Mouse (Mus musculus) mouse embryonic stem cell (cell line): ENCODE data around the gene Jak3.

ENCODE experiments used
- in situ Hi-C, 2 experiments: fragments of 300-500 bp; cut with MboI; formaldehyde crosslinking; loops; 1 replicate in 1 of 2; 3 replicates in 1 of 2; pipeline ENCODE4 v1.14.3; 2019 to 2020; ENCODE audit warnings: low sequenced_read_pairs in 2 of 2, low pct_unique_long_range_greater_than_20kb in 1 of 2, mixed read lengths in 1 of 2; ENCODE audit not compliant: unreplicated experiment in 1 of 2

Jak3 gene

GRCm38 (mm10) chr8:71707874-71708273 is 31.8 kb downstream of the Jak3 start:
- in situ Hi-C loops = loop anchor here in 1 of 2 experiments (25.0 kb wide), 1 partner anchor 279 kb away; no protein-coding TSS in a partner anchor

DNA sequence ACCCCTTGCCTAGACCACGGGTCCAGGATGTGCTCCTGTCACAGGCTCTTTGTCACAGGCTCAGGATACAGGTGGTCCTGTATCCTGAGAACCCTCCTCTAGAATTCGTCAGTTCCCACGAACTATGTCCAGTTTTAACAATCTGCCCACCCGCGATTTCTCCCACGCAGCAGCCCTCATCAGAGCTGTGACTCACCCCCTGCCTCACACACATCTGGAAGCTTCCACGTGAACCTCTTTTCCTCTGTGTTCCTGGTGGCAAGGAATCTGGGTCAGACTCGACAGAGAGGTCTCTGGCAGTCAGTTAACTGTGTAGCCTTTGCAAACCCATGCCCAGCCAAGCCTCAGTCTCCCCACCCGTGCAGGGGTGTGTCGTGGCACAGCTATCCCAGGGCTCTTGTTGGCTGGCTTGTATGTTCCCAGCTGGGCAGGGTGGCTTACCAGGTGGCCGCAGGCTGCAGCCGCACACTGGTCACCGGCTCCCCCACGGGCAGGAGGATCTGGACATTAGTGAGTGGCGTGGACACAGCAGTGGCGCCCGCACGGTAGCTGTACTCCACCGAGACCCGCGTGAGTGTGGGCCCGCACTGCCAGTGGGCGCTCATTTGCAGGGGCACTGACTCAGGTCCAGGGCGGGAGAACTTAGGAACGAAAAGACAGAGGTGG is 33.2 kb downstream of the Jak3 start:
- in situ Hi-C loops = loop anchor here in 1 of 2 experiments (25.0 kb wide), 1 partner anchor 278 kb away; no protein-coding TSS in a partner anchor

DNA sequence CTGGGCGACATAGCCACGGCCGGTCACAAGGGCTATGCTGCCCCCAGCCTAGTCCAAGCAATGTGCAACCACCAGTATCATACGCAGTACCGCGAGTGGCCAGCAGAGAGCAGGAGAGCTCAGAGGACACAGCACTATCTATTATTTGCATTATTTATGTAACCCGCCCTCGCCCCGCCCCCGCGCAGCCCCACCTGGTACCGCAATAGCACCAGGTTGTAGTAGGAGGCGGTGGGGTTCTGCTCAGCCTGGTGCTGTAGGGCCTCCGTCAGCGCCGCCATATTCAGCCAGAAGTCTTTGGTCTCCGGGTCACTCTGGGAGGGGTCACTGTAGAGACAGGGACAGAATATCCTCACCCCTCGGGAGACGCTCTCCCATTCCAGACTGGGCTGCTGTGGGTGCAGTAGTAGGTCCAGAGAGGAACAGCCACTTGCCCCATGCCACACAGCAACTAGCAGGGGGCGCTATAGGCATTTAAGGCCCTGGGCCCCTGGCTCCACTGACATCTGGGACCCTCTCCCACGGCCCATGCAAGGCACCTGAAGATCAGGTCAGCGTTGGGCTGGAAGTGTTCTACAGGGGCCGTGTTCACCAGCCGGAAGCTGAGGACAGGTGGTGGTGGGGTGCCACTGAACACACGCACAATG is 33.8 kb downstream of the Jak3 start:
- in situ Hi-C loops = loop anchor here in 1 of 2 experiments (25.0 kb wide), 1 partner anchor 277 kb away; no protein-coding TSS in a partner anchor

DNA sequence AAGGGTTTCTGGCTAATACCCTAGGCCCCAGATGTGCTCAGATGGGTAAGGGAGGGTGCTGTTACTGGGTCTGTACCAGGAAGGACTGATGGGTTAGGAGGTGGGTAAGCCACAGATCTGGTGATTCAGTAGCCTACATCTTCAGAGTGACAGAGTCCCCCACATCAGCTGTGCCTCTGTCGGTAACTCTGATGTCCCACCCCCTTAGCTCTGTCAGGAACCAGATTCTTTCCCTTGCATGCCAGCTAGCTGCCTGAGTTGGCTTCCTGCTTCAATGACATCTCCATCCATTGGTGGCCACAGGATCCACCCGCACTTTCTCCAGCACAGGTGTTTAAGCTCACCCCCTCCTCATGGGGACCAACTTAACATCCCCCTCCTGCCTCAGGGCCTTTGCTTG is 35.5 kb downstream of the Jak3 start:
- in situ Hi-C loops = loop anchor here in 1 of 2 experiments (25.0 kb wide), 1 partner anchor 276 kb away; no protein-coding TSS in a partner anchor

DNA sequence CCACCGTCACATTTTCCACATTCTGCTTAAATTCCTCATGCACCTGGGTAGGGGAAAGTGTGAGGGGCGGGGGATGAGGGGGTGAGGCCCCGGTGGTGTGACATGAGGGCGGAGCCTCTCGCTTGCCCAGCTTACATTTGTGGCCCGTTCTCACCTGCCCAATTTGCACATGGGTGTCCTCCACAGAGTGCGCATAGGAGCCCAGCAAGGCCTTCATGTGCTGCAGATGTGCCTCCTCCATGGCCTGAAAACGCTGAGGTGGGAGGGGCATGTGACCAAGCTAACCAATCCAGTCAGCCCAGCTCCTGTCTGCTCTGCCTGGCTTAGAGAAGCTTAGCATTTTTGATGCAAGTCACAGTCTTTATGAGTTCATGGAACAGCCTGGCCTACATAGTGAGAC is 39.4 kb downstream of the Jak3 start:
- in situ Hi-C loops = loop anchor here in 1 of 2 experiments (25.0 kb wide), 1 partner anchor 272 kb away; no protein-coding TSS in a partner anchor

- in situ Hi-C loops = loop anchor here in 1 of 2 experiments (25.0 kb wide), 1 partner anchor 271 kb away; no protein-coding TSS in a partner anchor
Measured at GRCm38 (mm10) chr8:71716561-71717053, 40.5 kb downstream of the Jak3 start.

- in situ Hi-C loops = loop anchor here in 1 of 2 experiments (25.0 kb wide), 1 partner anchor 270 kb away; no protein-coding TSS in a partner anchor
Measured at GRCm38 (mm10) chr8:71717096-71717495, 41.0 kb downstream of the Jak3 start.

DNA sequence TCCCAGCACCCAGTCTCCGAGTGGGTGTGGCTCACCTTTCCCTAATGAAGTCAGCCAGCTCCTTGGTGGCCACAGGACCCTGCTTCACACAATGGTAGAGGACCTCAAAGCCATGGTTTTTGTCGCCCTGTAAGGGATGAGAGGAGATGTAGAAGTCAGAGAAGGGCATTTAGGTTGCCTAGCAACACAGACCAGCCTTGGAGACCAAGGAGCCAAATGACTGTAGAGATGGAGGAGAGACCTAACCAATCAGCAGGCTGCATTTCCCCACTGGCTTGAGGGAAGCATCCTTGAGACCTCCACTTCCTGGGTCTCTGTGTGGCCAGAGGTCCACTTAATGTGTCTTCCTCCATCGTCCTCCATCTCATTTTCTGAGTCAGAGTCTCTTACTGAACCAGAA is 42.2 kb downstream of the Jak3 start:
- in situ Hi-C loops = loop anchor here in 1 of 2 experiments (25.0 kb wide), 1 partner anchor 269 kb away; no protein-coding TSS in a partner anchor

GRCm38 (mm10) chr8:71719218-71719617 is 43.1 kb downstream of the Jak3 start:
- in situ Hi-C loops = loop anchor here in 1 of 2 experiments (25.0 kb wide), 1 partner anchor 268 kb away; no protein-coding TSS in a partner anchor

DNA sequence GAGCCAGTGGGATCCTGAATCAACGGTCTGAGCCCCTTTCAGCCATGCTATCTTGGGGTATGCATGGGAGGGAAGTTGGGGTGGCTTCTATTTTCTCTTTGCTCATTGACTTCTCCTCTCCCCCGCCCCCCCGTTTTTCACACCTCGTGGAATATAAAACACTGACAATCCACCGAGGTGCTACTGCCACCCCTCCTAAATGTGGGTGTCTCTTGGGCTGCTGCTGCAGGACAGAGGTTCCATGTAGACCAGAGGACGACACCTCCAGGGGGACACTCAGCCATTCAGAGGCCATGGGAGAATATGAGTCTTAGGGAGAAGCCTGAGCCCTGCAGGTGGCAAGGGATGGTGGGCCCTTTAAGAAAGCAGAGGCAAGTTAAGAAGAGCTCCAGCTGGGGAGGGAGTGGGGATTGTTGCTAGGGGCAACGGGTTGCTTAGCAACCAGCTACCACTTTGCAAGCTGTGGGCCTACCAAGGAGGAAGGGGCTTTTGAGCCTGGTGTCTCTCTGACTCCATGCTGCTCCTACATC is 43.9 kb downstream of the Jak3 start:
- in situ Hi-C loops = loop anchor here (10.0 to 25.0 kb wide), 2 partner anchors 267 to 275 kb away; no protein-coding TSS in a partner anchor

- in situ Hi-C loops = loop anchor here (10.0 to 25.0 kb wide), 2 partner anchors 264 to 272 kb away; no protein-coding TSS in a partner anchor
Measured at GRCm38 (mm10) chr8:71723047-71723551, 47.0 kb downstream of the Jak3 start.

- in situ Hi-C loops = loop anchor here (10.0 to 25.0 kb wide), 2 partner anchors 263 to 270 kb away; no protein-coding TSS in a partner anchor
Measured at GRCm38 (mm10) chr8:71724389-71724788, 48.3 kb downstream of the Jak3 start.

- in situ Hi-C loops = loop anchor here in 1 of 2 experiments (10.0 kb wide), 1 partner anchor 269 kb away; no protein-coding TSS in a partner anchor
Measured at GRCm38 (mm10) chr8:71725122-71725924, 49.2 kb downstream of the Jak3 start, which contains the start of gene Fcho1. TSS of gene Fcho1 (minus strand) at chr8:71725716.

- in situ Hi-C loops = loop anchor here in 1 of 2 experiments (10.0 kb wide), 1 partner anchor 266 kb away; no protein-coding TSS in a partner anchor
Measured at GRCm38 (mm10) chr8:71728240-71728785, 52.2 kb downstream of the Jak3 start.

GRCm38 (mm10) chr8:71728826-71729620 is 52.9 kb downstream of the Jak3 start:
- in situ Hi-C loops = loop anchor here in 1 of 2 experiments (10.0 kb wide), 1 partner anchor 266 kb away; no protein-coding TSS in a partner anchor

- in situ Hi-C loops = no loop called here
Measured at GRCm38 (mm10) chr8:71731652-71732230, 55.6 kb downstream of the Jak3 start.
